ENCODE assay signal across 8 mouse cellular contexts in the genomic region with DNA sequence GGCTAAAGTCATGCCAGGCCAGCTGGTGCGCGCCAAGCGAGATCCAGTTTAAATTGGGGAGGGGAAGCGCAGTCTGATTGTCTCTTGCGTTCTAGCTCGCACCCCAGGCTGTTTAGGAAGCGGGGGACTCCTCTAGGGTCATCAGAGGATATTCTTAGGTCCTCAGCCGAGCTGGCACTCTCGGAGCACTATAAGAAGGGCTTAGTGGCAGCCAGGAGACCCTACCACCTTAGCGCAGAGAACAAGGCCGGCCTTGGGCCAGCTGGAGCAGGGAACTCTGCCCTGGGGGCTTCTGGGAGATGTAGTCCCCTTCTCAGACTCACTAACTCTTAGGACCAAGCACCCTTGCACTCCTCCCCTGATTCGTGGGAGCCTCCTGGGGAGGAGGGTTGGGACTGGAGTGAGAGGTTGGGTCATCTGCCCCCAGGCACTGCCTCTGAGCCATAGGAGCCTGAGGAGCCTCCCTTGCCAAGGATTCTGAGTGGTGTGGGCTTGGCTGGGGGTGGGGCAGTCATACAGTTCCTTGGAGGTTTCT. TPM values are rescaled to one million over a fixed set of nuclear protein-coding genes. Genes with fewer than 3 reads are reported as not detected.
A peak's percentile ranks its signal among the peaks of the same experiment; 100 is the strongest.
DNase-seq lines count a peak whose midpoint lies in the region; ATAC-seq lines count a peak whose summit lies in the region.

No protein-coding gene starts in this region.

- DNase-seq in adrenal gland, adult (ENCODE audit: inconsistent age in 2 of 2, low spot score in 1 of 2), result peak; percentile 83 to 92
- no peak for DNase-seq in adrenal gland, postnatal 4 days (ENCODE audit: low spot score in 2 of 2)
- DNase-seq in WW6 (ENCODE audit: low read depth, low spot score), result peak; percentile 71
- DNase-seq in heart, postnatal 10 days, result peak; percentile 73 to 83
- peak; percentile 78 to 86 for DNase-seq in kidney, postnatal 4 days
- DNase-seq in lung, postnatal 4 days, result peak; percentile 77 to 91

- H3K4me1 ChIP-seq in embryonic facial prominence, embryonic 13.5 days, result peaks cover 59% of the 10 kb centered on the region
- H3K4me1 ChIP-seq in stomach, embryonic 16.5 days (ENCODE audit: control insufficient read depth, insufficient read depth, low read length), result peaks cover 59% of the 10 kb centered on the region

- no peaks in the 10 kb centered on the region for H3K9me3 ChIP-seq in embryonic facial prominence, embryonic 13.5 days
- no peaks in the 10 kb centered on the region for H3K9me3 ChIP-seq in stomach, embryonic 16.5 days (replicated peaks; ENCODE audit: control insufficient read depth, low read length)

- H3K36me3 ChIP-seq in embryonic facial prominence, embryonic 13.5 days, result 0 out of 2 replicates have a peak, but pooled peaks cover 4% of the 10 kb centered on the region
- no peaks in the 10 kb centered on the region for H3K36me3 ChIP-seq in stomach, embryonic 16.5 days (ENCODE audit: control insufficient read depth, insufficient read depth, low read length)

- H3K9ac ChIP-seq in embryonic facial prominence, embryonic 13.5 days, result peak overlapping the region; percentile 99
- H3K9ac ChIP-seq in stomach, embryonic 16.5 days (ENCODE audit: low read length), result peak overlapping the region; percentile 98

- no peak for ATAC-seq in embryonic facial prominence, embryonic 13.5 days (ENCODE audit: insufficient number of reproducible peaks, insufficient read depth, low FRiP score, low TSS enrichment, low read depth)
- peak; percentile 11; the same call in 1 of the 2 replicates for ATAC-seq in stomach, embryonic 16.5 days (ENCODE audit: insufficient read depth, low FRiP score)

- WGBS in embryonic facial prominence, embryonic 13.5 days, result 0% methylated on average over 12 of the region's 12 CpGs
- WGBS in stomach, embryonic 16.5 days, result 0% methylated on average over 12 of the region's 12 CpGs

- H3K4me3 ChIP-seq in embryonic facial prominence, embryonic 13.5 days, result peak overlapping the region; percentile 98
- H3K4me3 ChIP-seq in stomach, embryonic 16.5 days (replicated peaks; ENCODE audit: low read length), result peak overlapping the region; percentile 94

- intact Hi-C loops in heart, postnatal 10 days (cut with DNase I), result no loop called here

- H3K27ac ChIP-seq in embryonic facial prominence, embryonic 13.5 days, result peak overlapping the region; percentile 98
- peak overlapping the region; percentile 97 for H3K27ac ChIP-seq in stomach, embryonic 16.5 days (ENCODE audit: low read length)

- peak overlapping the region; percentile 89 for H3K4me2 ChIP-seq in embryonic facial prominence, embryonic 13.5 days
- peak overlapping the region; percentile 87 for H3K4me2 ChIP-seq in stomach, embryonic 16.5 days (ENCODE audit: low read depth, low read length)

- no peaks in the 10 kb centered on the region for H3K27me3 ChIP-seq in embryonic facial prominence, embryonic 13.5 days
- no peaks in the 10 kb centered on the region for H3K27me3 ChIP-seq in stomach, embryonic 16.5 days (ENCODE audit: control insufficient read depth, insufficient read depth, low read length)

RNA-seq across cellular contexts. Expression of a gene that starts 1.0 kb away (rescaled TPM):
- total RNA-seq in adrenal gland, postnatal 4 days (2021), result 10 to 100 TPM; 86.4 to 97.9 TPM
- polyA plus RNA-seq in embryonic facial prominence, embryonic 13.5 days (2015; fragmentation: Nextera tagmentation; extraction: Ambion mirVana), result 18.2 and 19.3 TPM in 2 replicates
- 10 to 100 TPM; 66.8 to 73.0 TPM for total RNA-seq in heart, postnatal 10 days (2021)
- 9.0 and 10.6 TPM in 2 replicates for polyA plus RNA-seq in stomach, embryonic 16.5 days (2015; fragmentation: Nextera tagmentation; extraction: Ambion mirVana)

RNA-seq across cellular contexts. Expression of a gene that starts 28.8 kb away (rescaled TPM):
- not detected for total RNA-seq in adrenal gland, postnatal 4 days (2021)
- 2.8 and 2.9 TPM in 2 replicates for polyA plus RNA-seq in embryonic facial prominence, embryonic 13.5 days (2015; fragmentation: Nextera tagmentation; extraction: Ambion mirVana)
- not detected for total RNA-seq in heart, postnatal 10 days (2021)
- polyA plus RNA-seq in stomach, embryonic 16.5 days (2015; fragmentation: Nextera tagmentation; extraction: Ambion mirVana), result 31.1 and 39.0 TPM in 2 replicates

RNA-seq across cellular contexts. Expression of a gene that starts 42.6 kb away (rescaled TPM):
- not detected for total RNA-seq in adrenal gland, postnatal 4 days (2021)
- not detected in 2 replicates for polyA plus RNA-seq in embryonic facial prominence, embryonic 13.5 days (2015; fragmentation: Nextera tagmentation; extraction: Ambion mirVana)
- total RNA-seq in heart, postnatal 10 days (2021), result not detected
- not detected in 2 replicates for polyA plus RNA-seq in stomach, embryonic 16.5 days (2015; fragmentation: Nextera tagmentation; extraction: Ambion mirVana)

Comparison
In these comparisons a context has a peak if more than half of its experiments do, and no peak if none do; other contexts are left out.
1. DNase-seq: peak in adrenal gland, adult (2 of 2), WW6 (single experiment), heart, postnatal 10 days (2 of 2), kidney, postnatal 4 days (2 of 2) and lung, postnatal 4 days (2 of 2); none in adrenal gland, postnatal 4 days (0 of 2).